Mouse (Mus musculus) adrenal gland, postnatal 10 days (tissue): ENCODE data around the gene Gng4. TPM values are rescaled to one million over a fixed set of nuclear protein-coding genes. Genes with fewer than 3 reads are reported as not detected.
A peak's percentile ranks its signal among the peaks of the same experiment; 100 is the strongest.

Experiments used
- DNase-seq: peaks from one replicate; pipeline ENCODE4 v3.0.0; 2021; ENCODE audit warnings: mixed read lengths
- total RNA-seq, 2 experiments: library from RNA; stranded (reverse); gene quantifications; 2 replicates each; pipeline ENCODE4 v1.2.3; 2021

The Gng4 gene
- total RNA-seq, 2 experiments from 2014 or later = 10.3 to 19.0 TPM

- no peak for DNase-seq
Observed at GRCm38 (mm10) chr13:13818696-13819095, 34.8 kb downstream of the Gng4 start.

GRCm38 (mm10) chr13:13820234-13821123 is 36.6 kb downstream of the Gng4 start:
- no peak for DNase-seq

- DNase-seq = no peak
Observed at GRCm38 (mm10) chr13:13824946-13825345, 41.1 kb downstream of the Gng4 start.

- no peak for DNase-seq
Observed at GRCm38 (mm10) chr13:13826533-13826932, 42.7 kb downstream of the Gng4 start.

GRCm38 (mm10) chr13:13828125-13828524 is 44.3 kb downstream of the Gng4 start:
- no peak for DNase-seq

- DNase-seq = no peak
Observed at GRCm38 (mm10) chr13:13830469-13831074, 46.7 kb downstream of the Gng4 start.

GRCm38 (mm10) chr13:13835180-13835579 is 51.3 kb downstream of the Gng4 start:
- peak; percentile 20 for DNase-seq

- no peak for DNase-seq
Observed at GRCm38 (mm10) chr13:13845021-13845420, 61.2 kb downstream of the Gng4 start.

- no peak for DNase-seq
Observed at GRCm38 (mm10) chr13:13847075-13847599, 63.3 kb downstream of the Gng4 start.

GRCm38 (mm10) chr13:13857190-13857589 is 73.3 kb downstream of the Gng4 start:
- DNase-seq = no peak

GRCm38 (mm10) chr13:13862346-13862745 is 78.5 kb downstream of the Gng4 start:
- DNase-seq = no peak

GRCm38 (mm10) chr13:13862941-13863340 is 79.1 kb downstream of the Gng4 start:
- DNase-seq = no peak

GRCm38 (mm10) chr13:13866339-13866738 is 82.5 kb downstream of the Gng4 start:
- no peak for DNase-seq

- peak; percentile 19 for DNase-seq
Observed at GRCm38 (mm10) chr13:13867078-13867759, 83.4 kb downstream of the Gng4 start.

GRCm38 (mm10) chr13:13867922-13868321 is 84.1 kb downstream of the Gng4 start:
- DNase-seq = peak; percentile 13

Other genes with a start within 250 kb of the Gng4 start
- gene Lyst, start 193.7 kb upstream of the Gng4 start, total RNA-seq = 10 to 100 TPM; 25.5 to 30.3 TPM
- 10 to 100 TPM; 19.0 to 24.4 TPM for gene B3galnt2, start 170.4 kb downstream of the Gng4 start, total RNA-seq